Mouse (Mus musculus) kidney, adult 2 months (tissue): ENCODE measurements around the gene Saal1.

Experiments used
- CTCF ChIP-seq: fragments of 200-500 bp; conservative IDR thresholded peaks from 2 replicates; pipeline ENCODE4 v1.5.1; 2011; ENCODE audit warnings: low read depth, mild to moderate bottlenecking, control low read depth, low read length, moderate library complexity, mixed read lengths; ENCODE audit not compliant: insufficient read depth, insufficient read length
- POLR2A ChIP-seq: fragments of 200-500 bp; IDR thresholded peaks from one replicate; pipeline ENCODE4 v1.6.1; 2011; ENCODE audit warnings: low read depth, low read length, control low read depth

DNA sequence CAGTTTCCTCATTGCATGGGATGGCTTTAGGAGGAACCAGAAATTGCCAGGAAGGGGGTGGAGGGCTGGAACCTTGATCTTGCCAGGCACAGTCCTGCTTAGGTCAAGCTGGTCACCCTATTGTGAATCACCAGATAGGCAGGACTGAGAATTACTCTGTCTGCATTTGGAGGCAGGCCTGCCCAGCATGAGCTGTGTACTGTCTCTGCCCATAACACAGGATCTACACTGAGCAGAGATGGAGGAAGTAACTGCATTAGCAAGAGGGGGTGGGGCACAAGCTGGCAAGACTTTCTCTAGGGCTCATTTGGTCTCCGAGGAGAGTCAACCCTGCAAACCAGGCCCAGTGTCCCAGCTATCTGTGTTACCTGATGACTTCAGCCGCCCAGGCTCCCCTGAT lies 24.5 kb upstream of the Saal1 start:
- TF ChIP-seq POLR2A, result no peak
- TF ChIP-seq CTCF, result no peak
